Mouse (Mus musculus) adrenal gland, postnatal 36 days (tissue): Measurements from ENCODE around the gene Fam78a. TPM values are rescaled to one million over a fixed set of nuclear protein-coding genes. Genes with fewer than 3 reads are reported as not detected.

ENCODE experiments used
- DNase-seq, 2 experiments: peaks; one replicate each; pipeline ENCODE4 v3.0.0; 2021; ENCODE audit warnings: mixed read lengths in 1 of 2
- total RNA-seq, 2 experiments: library from RNA; stranded (reverse); gene quantifications; 2 replicates each; pipeline ENCODE4 v1.2.3; 2021

Gene Fam78a
- total RNA-seq, 2 experiments from 2014 or later, result 0.89 to 4.2 TPM

GRCm38 (mm10) chr2:32102944-32103343 lies 18.3 kb upstream of the Fam78a start:
- DNase-seq, result no peak

- DNase-seq, result no peak
Observed at GRCm38 (mm10) chr2:32096122-32096420, 11.4 kb upstream of the Fam78a start.

- peak; percentile 73 for DNase-seq
Observed at GRCm38 (mm10) chr2:32095351-32096121, 10.9 kb upstream of the Fam78a start, which contains the start of gene Plpp7. Plpp7 (plus strand) TSS chr2:32095528.

- DNase-seq, result no peak
Observed at GRCm38 (mm10) chr2:32094001-32094707, 9.5 kb upstream of the Fam78a start.

- no peak for DNase-seq
Observed at GRCm38 (mm10) chr2:32091956-32092355, 7.3 kb upstream of the Fam78a start.

- DNase-seq, result no peak
Observed at GRCm38 (mm10) chr2:32090145-32090544, 5.5 kb upstream of the Fam78a start.

- no peak for DNase-seq
Observed at GRCm38 (mm10) chr2:32089606-32090005, 4.9 kb upstream of the Fam78a start.

GRCm38 (mm10) chr2:32088372-32088981 lies 3.8 kb upstream of the Fam78a start:
- DNase-seq, result no peak

GRCm38 (mm10) chr2:32087606-32088005 lies 2.9 kb upstream of the Fam78a start:
- no peak for DNase-seq

- no peak for DNase-seq
Observed at GRCm38 (mm10) chr2:32085231-32085630, 574 bp upstream of the Fam78a start.

- DNase-seq, result no peak
Observed at GRCm38 (mm10) chr2:32084872-32085199, 179 bp upstream of the Fam78a start.

GRCm38 (mm10) chr2:32083159-32084011 lies 1.3 kb downstream of the Fam78a start:
- DNase-seq, result peak; percentile 57 to 71

GRCm38 (mm10) chr2:32082229-32082628 lies 2.4 kb downstream of the Fam78a start:
- DNase-seq, result no peak

GRCm38 (mm10) chr2:32081296-32081929 lies 3.2 kb downstream of the Fam78a start:
- DNase-seq, result no peak

- DNase-seq, result no peak
Observed at GRCm38 (mm10) chr2:32080681-32081080, 4.0 kb downstream of the Fam78a start.

- DNase-seq, result peak; percentile 46 to 83
Observed at GRCm38 (mm10) chr2:32079191-32079725, 5.4 kb downstream of the Fam78a start.

GRCm38 (mm10) chr2:32078522-32078921 lies 6.1 kb downstream of the Fam78a start:
- DNase-seq, result peak; percentile 37 to 59

- DNase-seq, result no peak
Observed at GRCm38 (mm10) chr2:32077744-32078143, 6.9 kb downstream of the Fam78a start.

GRCm38 (mm10) chr2:32075368-32075767 lies 9.3 kb downstream of the Fam78a start:
- DNase-seq, result no peak

GRCm38 (mm10) chr2:32074404-32074803 lies 10.3 kb downstream of the Fam78a start:
- DNase-seq, result peak; percentile 64 to 75

- DNase-seq, result no peak
Observed at GRCm38 (mm10) chr2:32070747-32071146, 13.9 kb downstream of the Fam78a start.
